Mouse (Mus musculus): ENCODE results near the gene Cpped1.

DNA sequence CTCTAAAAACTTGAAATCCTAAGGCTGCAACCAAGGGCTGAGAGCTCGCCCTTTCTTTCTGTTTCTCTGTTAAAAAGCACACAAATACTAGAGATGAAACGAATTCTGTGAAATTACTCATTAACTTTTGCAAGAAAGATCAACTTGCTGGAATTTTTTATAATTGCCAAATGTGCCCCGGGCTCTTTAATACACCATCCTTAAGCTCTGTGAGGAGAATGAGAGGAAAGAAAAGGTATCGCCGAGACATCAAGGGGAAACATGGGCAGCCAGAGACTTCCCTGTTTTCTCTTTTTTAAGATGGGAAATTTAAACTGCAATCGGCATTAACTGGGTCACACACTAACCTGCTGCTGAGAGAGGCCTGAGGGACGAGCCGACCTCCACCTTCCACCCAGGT, 84.9 kb downstream of the Cpped1 start:
- TF ChIP-seq CTCF (IDR thresholded peaks at IDR 0.05; ENCODE audit: insufficient read depth, low read depth, low read length): no peak
- no peak for TF ChIP-seq POLR2A (IDR thresholded peaks at IDR 0.05; ENCODE audit: insufficient read depth, low read depth, low read length)

All from olfactory bulb, adult 2 months (tissue).